Mouse (Mus musculus): Measurements from ENCODE around the gene Zfp524.

DNA sequence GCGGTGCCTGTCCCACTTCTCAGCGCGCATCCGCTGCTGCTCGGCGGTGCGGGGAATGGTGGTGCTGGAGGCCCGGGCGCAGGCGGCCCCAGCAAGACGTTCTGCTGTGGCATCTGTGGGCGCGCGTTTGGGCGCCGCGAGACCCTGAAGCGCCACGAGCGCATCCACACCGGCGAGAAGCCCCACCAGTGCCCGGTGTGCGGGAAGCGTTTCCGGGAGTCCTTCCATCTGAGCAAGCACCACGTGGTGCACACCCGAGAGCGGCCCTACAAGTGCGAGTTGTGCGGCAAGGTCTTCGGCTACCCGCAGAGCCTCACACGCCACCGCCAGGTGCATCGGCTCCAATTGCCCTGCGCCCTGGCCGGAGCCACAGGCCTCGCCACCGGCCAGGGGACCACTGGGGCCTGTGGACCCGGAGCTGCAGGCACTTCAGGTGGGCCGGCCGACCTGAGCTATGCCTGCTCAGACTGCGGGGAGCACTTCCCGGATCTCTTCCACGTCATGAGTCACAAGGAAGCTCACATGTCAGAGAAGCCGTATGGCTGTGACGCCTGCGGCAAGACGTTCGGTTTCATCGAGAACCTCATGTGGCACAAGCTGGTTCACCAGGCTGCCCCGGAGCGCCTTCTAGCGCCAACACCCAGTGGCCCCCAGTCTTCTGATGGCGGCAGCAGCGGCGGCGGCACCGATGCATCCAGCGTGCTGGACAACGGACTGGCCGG, 16.5 kb downstream of the Zfp524 start:
- TF ChIP-seq CTCF (IDR thresholded peaks at IDR 0.05; ENCODE audit: low read depth) (no peak), EP300 (IDR thresholded peaks at IDR 0.05; ENCODE audit: low read depth) (no peak)

Measured in liver, embryonic 14.5 days (tissue).